ENCODE assay signal across 14 mouse cellular contexts in genomic region chr9:99164148-99164503, GRCm38 (mm10). TPM values are rescaled to one million over a fixed set of nuclear protein-coding genes. Genes with fewer than 3 reads are reported as not detected.
DNase-seq lines count a peak whose midpoint lies in the region; ATAC-seq and TF ChIP-seq lines count a peak whose summit lies in the region.
"Had no signal": no experiment of that assay in that cellular context is flagged by ENCODE, and none has a peak within 500 bp of the region (broad histone marks: within the 10 kb centered on the region; RNA-seq: fewer than 3 reads in every experiment).

No protein-coding gene starts in this region.

- ATAC-seq in midbrain, embryonic 11.5 days (ENCODE audit: low FRiP score): no peak
- ATAC-seq in midbrain, embryonic 15.5 days (replicated peaks): no peak
- ATAC-seq in forebrain, embryonic 11.5 days (replicated peaks; ENCODE audit: low FRiP score): peak; percentile 44
- no peak for ATAC-seq in hindbrain, postnatal 0 days
- ATAC-seq in midbrain, embryonic 13.5 days: no peak
- ATAC-seq: CD4-positive, CD25-positive, alpha-beta regulatory T cell, adult 4 months had no signal

- H3K9ac ChIP-seq in midbrain, embryonic 11.5 days (ENCODE audit: low read length): peak overlapping the region; percentile 36
- no peak overlapping the region for H3K9ac ChIP-seq in midbrain, embryonic 15.5 days
- no peak overlapping the region for H3K9ac ChIP-seq in forebrain, embryonic 11.5 days (ENCODE audit: low read length)
- no peak overlapping the region for H3K9ac ChIP-seq in hindbrain, postnatal 0 days (replicated peaks; ENCODE audit: low read length)
- no peak overlapping the region for H3K9ac ChIP-seq in midbrain, embryonic 13.5 days (replicated peaks)
- H3K9ac ChIP-seq: limb, embryonic 13.5 days had no signal

- no peaks in the 10 kb centered on the region for H3K9me3 ChIP-seq in midbrain, embryonic 11.5 days (ENCODE audit: control insufficient read depth, low read length)
- H3K9me3 ChIP-seq in midbrain, embryonic 15.5 days: no peaks in the 10 kb centered on the region
- H3K9me3 ChIP-seq in forebrain, embryonic 11.5 days (ENCODE audit: control insufficient read depth, low read length): no peaks in the 10 kb centered on the region
- H3K9me3 ChIP-seq in hindbrain, postnatal 0 days (ENCODE audit: low read length): no peaks in the 10 kb centered on the region
- H3K9me3 ChIP-seq in midbrain, embryonic 13.5 days: no peaks in the 10 kb centered on the region
- H3K9me3 ChIP-seq: limb, embryonic 13.5 days had no signal

- no peaks in the 10 kb centered on the region for H3K27me3 ChIP-seq in midbrain, embryonic 11.5 days (ENCODE audit: control insufficient read depth, insufficient read depth, low read length)
- H3K27me3 ChIP-seq in midbrain, embryonic 15.5 days (replicated peaks): no peaks in the 10 kb centered on the region
- no peaks in the 10 kb centered on the region for H3K27me3 ChIP-seq in forebrain, embryonic 11.5 days (ENCODE audit: control insufficient read depth, insufficient read depth, low read length)
- no peaks in the 10 kb centered on the region for H3K27me3 ChIP-seq in hindbrain, postnatal 0 days (ENCODE audit: insufficient read depth, low read length)
- H3K27me3 ChIP-seq in midbrain, embryonic 13.5 days: no peaks in the 10 kb centered on the region; the same call in 1 of the 2 replicates
- H3K27me3 ChIP-seq: limb, embryonic 13.5 days had no signal

- intact Hi-C loops in left cerebral cortex, postnatal 25 days (cut with DNase I): no loop called here

- no peak overlapping the region for H3K27ac ChIP-seq in midbrain, embryonic 11.5 days (ENCODE audit: low read depth, low read length)
- no peak overlapping the region for H3K27ac ChIP-seq in midbrain, embryonic 15.5 days
- H3K27ac ChIP-seq in forebrain, embryonic 11.5 days (ENCODE audit: low read depth, low read length): no peak overlapping the region
- no peak overlapping the region for H3K27ac ChIP-seq in hindbrain, postnatal 0 days
- no peak overlapping the region for H3K27ac ChIP-seq in midbrain, embryonic 13.5 days
- H3K27ac ChIP-seq: limb, embryonic 13.5 days had no signal

- WGBS in midbrain, embryonic 11.5 days: 62% methylated on average over 9 of the region's 9 CpGs
- 54% methylated on average over 9 of the region's 9 CpGs for WGBS in midbrain, embryonic 15.5 days
- WGBS in forebrain, embryonic 11.5 days: 61% methylated on average over 9 of the region's 9 CpGs
- 48% methylated on average over 9 of the region's 9 CpGs for WGBS in hindbrain, postnatal 0 days
- WGBS in midbrain, embryonic 13.5 days: 48% methylated on average over 9 of the region's 9 CpGs

- H3K4me1 ChIP-seq in midbrain, embryonic 11.5 days (ENCODE audit: control insufficient read depth, insufficient read depth, low read length): peaks cover 7% of the 10 kb centered on the region; the same call in 1 of the 2 replicates
- H3K4me1 ChIP-seq in midbrain, embryonic 15.5 days: 0 out of 2 replicates have a peak, but pooled peaks cover 8% of the 10 kb centered on the region
- peaks cover 9% of the 10 kb centered on the region; the same call in 1 of the 2 replicates for H3K4me1 ChIP-seq in forebrain, embryonic 11.5 days (replicated peaks; ENCODE audit: control insufficient read depth, insufficient read depth, low read length)
- H3K4me1 ChIP-seq in hindbrain, postnatal 0 days (ENCODE audit: insufficient read depth, low read length): no peaks in the 10 kb centered on the region
- peaks cover 6% of the 10 kb centered on the region for H3K4me1 ChIP-seq in midbrain, embryonic 13.5 days (replicated peaks)

- no peaks in the 10 kb centered on the region for H3K36me3 ChIP-seq in midbrain, embryonic 11.5 days (ENCODE audit: control insufficient read depth, insufficient read depth, low read length)
- H3K36me3 ChIP-seq in midbrain, embryonic 15.5 days (replicated peaks): no peaks in the 10 kb centered on the region
- H3K36me3 ChIP-seq in forebrain, embryonic 11.5 days (ENCODE audit: control insufficient read depth, insufficient read depth, low read length): no peaks in the 10 kb centered on the region
- no peaks in the 10 kb centered on the region for H3K36me3 ChIP-seq in hindbrain, postnatal 0 days (ENCODE audit: insufficient read depth, low read length)
- H3K36me3 ChIP-seq in midbrain, embryonic 13.5 days: no peaks in the 10 kb centered on the region
- H3K36me3 ChIP-seq: limb, embryonic 13.5 days had no signal

- H3K4me3 ChIP-seq in midbrain, embryonic 11.5 days (ENCODE audit: low read depth, low read length): no peak overlapping the region
- no peak overlapping the region for H3K4me3 ChIP-seq in midbrain, embryonic 15.5 days
- H3K4me3 ChIP-seq in forebrain, embryonic 11.5 days (ENCODE audit: low read depth, low read length): no peak overlapping the region
- H3K4me3 ChIP-seq in hindbrain, postnatal 0 days (ENCODE audit: low read length): no peak overlapping the region
- H3K4me3 ChIP-seq in midbrain, embryonic 13.5 days (replicated peaks): no peak overlapping the region
- H3K4me3 ChIP-seq: limb, embryonic 13.5 days had no signal

- DNase-seq in midbrain, embryonic 11.5 days (ENCODE audit: low spot score, missing footprints): no peak
- DNase-seq in forebrain, embryonic 11.5 days (ENCODE audit: low spot score): no peak
- DNase-seq in hindbrain, postnatal 0 days (ENCODE audit: low spot score): no peak
- DNase-seq in left cerebral cortex, postnatal 25 days (ENCODE audit: low spot score in 2 of 2): no peak
- no peak for DNase-seq in frontal cortex, postnatal 25 days (ENCODE audit: low spot score in 2 of 2)
- DNase-seq: gastrocnemius, postnatal 10 days; kidney, postnatal 36 days; right cerebral cortex, postnatal 25 days; thymus, adult 18-20 months had no signal

- 0 out of 2 replicates have a peak overlapping the region, but pooled peaks have one; percentile 33 for H3K4me2 ChIP-seq in midbrain, embryonic 11.5 days
- H3K4me2 ChIP-seq in midbrain, embryonic 15.5 days: no peak overlapping the region
- H3K4me2 ChIP-seq in forebrain, embryonic 11.5 days (ENCODE audit: low read depth, low read length, severe bottlenecking): peak overlapping the region; percentile 33; the same call in 1 of the 2 replicates
- H3K4me2 ChIP-seq in hindbrain, postnatal 0 days (ENCODE audit: low read depth, low read length): peak overlapping the region; percentile 47
- H3K4me2 ChIP-seq in midbrain, embryonic 13.5 days (replicated peaks): peak overlapping the region; percentile 34
- H3K4me2 ChIP-seq: heart, embryonic 11.5 days had no signal

- no peak for TF ChIP-seq CTCF in hindbrain, postnatal 0 days (IDR thresholded peaks at IDR 0.05; ENCODE audit: low read depth)

RNA-seq across cellular contexts. Expression of gene Pik3cb, which starts 23.7 kb away (rescaled TPM):
- polyA plus RNA-seq in midbrain, embryonic 11.5 days (2014; fragmentation: Nextera tagmentation; extraction: Ambion mirVana): 1.1 and 1.4 TPM in 2 replicates
- 2.3 and 4.4 TPM in 2 replicates for polyA plus RNA-seq in midbrain, embryonic 15.5 days (2015; fragmentation: Nextera tagmentation; extraction: Ambion mirVana)
- 1.6 and 1.7 TPM in 2 replicates for polyA plus RNA-seq in forebrain, embryonic 11.5 days (2014; fragmentation: Nextera tagmentation; extraction: Ambion mirVana)
- total RNA-seq in hindbrain, postnatal 0 days (2014; rRNA removed): 4.9 and 5.7 TPM in 2 replicates
- 3.0 and 3.5 TPM in 2 replicates for polyA plus RNA-seq in hindbrain, postnatal 0 days (2015; fragmentation: Nextera tagmentation; extraction: Ambion mirVana)
- polyA plus RNA-seq in midbrain, embryonic 13.5 days (2015; fragmentation: Nextera tagmentation; extraction: Ambion mirVana): 3.1 and 3.9 TPM in 2 replicates
- 10 to 100 TPM; 25.6 to 26.1 TPM for total RNA-seq in left cerebral cortex, postnatal 25 days (2021)
